Comparison of ENCODE assay signal across 20 mouse cellular contexts in the genomic region with DNA sequence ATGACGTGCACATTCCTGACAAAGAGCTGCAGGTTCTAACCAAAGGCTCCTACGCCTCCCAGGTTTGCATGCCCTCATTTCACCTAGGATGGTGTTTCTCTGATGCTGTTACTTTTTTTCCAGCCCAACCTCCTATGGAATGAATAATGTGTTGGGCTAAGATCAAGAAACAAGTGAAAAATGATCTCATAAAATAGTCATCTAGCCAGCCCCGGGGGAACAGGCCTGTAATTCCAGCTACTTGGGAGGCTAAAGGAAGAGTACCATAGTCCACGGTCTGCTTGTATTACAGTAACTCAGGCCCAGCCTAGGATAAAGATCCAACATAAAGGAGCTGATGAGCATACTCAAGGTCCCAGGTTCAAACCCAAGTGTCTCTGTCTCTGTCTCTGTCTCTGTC. TPM values are rescaled to one million over a fixed set of nuclear protein-coding genes. Genes with fewer than 3 reads are reported as not detected.
A peak's percentile ranks its signal among the peaks of the same experiment; 100 is the strongest.
DNase-seq lines count a peak whose midpoint lies in the region; ATAC-seq and TF ChIP-seq lines count a peak whose summit lies in the region.
"Had no signal": no experiment of that assay in that cellular context is flagged by ENCODE, and none has a peak within 500 bp of the region (broad histone marks: within the 10 kb centered on the region; RNA-seq: fewer than 3 reads in every experiment).

No protein-coding gene starts in this region.

- no peak for TF ChIP-seq CTCF in hindbrain, postnatal 0 days (IDR thresholded peaks at IDR 0.05; ENCODE audit: low read depth)

- no peak overlapping the region for H3K4me3 ChIP-seq in hindbrain, postnatal 0 days (ENCODE audit: low read length)
- H3K4me3 ChIP-seq in hindbrain, embryonic 10.5 days: no peak overlapping the region
- no peak overlapping the region for H3K4me3 ChIP-seq in limb, embryonic 12.5 days (replicated peaks)
- no peak overlapping the region for H3K4me3 ChIP-seq in limb, embryonic 10.5 days
- H3K4me3 ChIP-seq: embryonic facial prominence, embryonic 13.5 days; hindbrain, embryonic 15.5 days; liver, embryonic 12.5 days; neural tube, embryonic 13.5 days had no signal

- no peak overlapping the region for H3K9ac ChIP-seq in hindbrain, postnatal 0 days (replicated peaks; ENCODE audit: low read length)
- H3K9ac ChIP-seq in limb, embryonic 12.5 days (replicated peaks): no peak overlapping the region
- H3K9ac ChIP-seq: embryonic facial prominence, embryonic 13.5 days; hindbrain, embryonic 15.5 days; liver, embryonic 12.5 days; lung, embryonic 14.5 days; neural tube, embryonic 13.5 days had no signal

- H3K36me3 ChIP-seq in hindbrain, postnatal 0 days (ENCODE audit: insufficient read depth, low read length): no peaks in the 10 kb centered on the region
- H3K36me3 ChIP-seq in hindbrain, embryonic 10.5 days: no peaks in the 10 kb centered on the region
- H3K36me3 ChIP-seq in limb, embryonic 12.5 days: no peaks in the 10 kb centered on the region
- H3K36me3 ChIP-seq in limb, embryonic 10.5 days: no peaks in the 10 kb centered on the region
- H3K36me3 ChIP-seq: embryonic facial prominence, embryonic 13.5 days; G1E; hindbrain, embryonic 15.5 days; liver, embryonic 12.5 days; neural tube, embryonic 13.5 days had no signal

- WGBS in hindbrain, postnatal 0 days: 74% methylated on average over 4 of the region's 4 CpGs
- WGBS in hindbrain, embryonic 10.5 days: 85% methylated on average over 4 of the region's 4 CpGs
- WGBS in limb, embryonic 12.5 days: 48% methylated on average over 4 of the region's 4 CpGs
- 83% methylated on average over 4 of the region's 4 CpGs for WGBS in limb, embryonic 10.5 days

- DNase-seq in hindbrain, postnatal 0 days (ENCODE audit: low spot score): no peak
- no peak for DNase-seq in hindbrain, embryonic 10.5 days (ENCODE audit: low spot score)
- no peak for DNase-seq in limb, embryonic 10.5 days (ENCODE audit: low spot score)
- DNase-seq in fibroblast of lung, adult 2 months (ENCODE audit: low read depth): peak; percentile 12
- DNase-seq in mesoderm, embryonic 11.5 days (ENCODE audit: low read depth, low spot score): peak; percentile 20
- no peak for DNase-seq in cerebellum, adult 9-10 months
- DNase-seq: adrenal gland, adult 8-10 months; cerebellum, adult 18-20 months; lung, embryonic 14.5 days; lung, postnatal 4 days; thymus, postnatal 4 days had no signal

- H3K9me3 ChIP-seq in hindbrain, postnatal 0 days (ENCODE audit: low read length): no peaks in the 10 kb centered on the region
- H3K9me3 ChIP-seq in hindbrain, embryonic 10.5 days: no peaks in the 10 kb centered on the region
- no peaks in the 10 kb centered on the region for H3K9me3 ChIP-seq in limb, embryonic 12.5 days
- no peaks in the 10 kb centered on the region for H3K9me3 ChIP-seq in limb, embryonic 10.5 days (replicated peaks)
- H3K9me3 ChIP-seq: embryonic facial prominence, embryonic 13.5 days; G1E; hindbrain, embryonic 15.5 days; liver, embryonic 12.5 days; neural tube, embryonic 13.5 days had no signal

- H3K27me3 ChIP-seq in hindbrain, postnatal 0 days (ENCODE audit: insufficient read depth, low read length): no peaks in the 10 kb centered on the region
- H3K27me3 ChIP-seq in hindbrain, embryonic 10.5 days (ENCODE audit: insufficient read depth, poor library complexity, severe bottlenecking): no peaks in the 10 kb centered on the region
- no peaks in the 10 kb centered on the region for H3K27me3 ChIP-seq in limb, embryonic 12.5 days
- no peaks in the 10 kb centered on the region for H3K27me3 ChIP-seq in limb, embryonic 10.5 days (ENCODE audit: low read depth, poor library complexity, severe bottlenecking)
- H3K27me3 ChIP-seq: embryonic facial prominence, embryonic 13.5 days; hindbrain, embryonic 15.5 days; liver, embryonic 12.5 days; neural tube, embryonic 13.5 days had no signal

- no peak overlapping the region for H3K4me2 ChIP-seq in hindbrain, postnatal 0 days (ENCODE audit: low read depth, low read length)
- H3K4me2 ChIP-seq in limb, embryonic 12.5 days: no peak overlapping the region
- H3K4me2 ChIP-seq: embryonic facial prominence, embryonic 13.5 days; hindbrain, embryonic 15.5 days; liver, embryonic 12.5 days; lung, embryonic 14.5 days; midbrain, embryonic 11.5 days; neural tube, embryonic 13.5 days had no signal

- 0 out of 2 replicates have a peak overlapping the region, but pooled peaks have one; percentile 8 for H3K27ac ChIP-seq in hindbrain, postnatal 0 days
- H3K27ac ChIP-seq in hindbrain, embryonic 10.5 days: no peak overlapping the region
- H3K27ac ChIP-seq in limb, embryonic 12.5 days: peak overlapping the region; percentile 50; the same call in 1 of the 2 replicates
- H3K27ac ChIP-seq in limb, embryonic 10.5 days: no peak overlapping the region
- H3K27ac ChIP-seq: embryonic facial prominence, embryonic 13.5 days; hindbrain, embryonic 15.5 days; liver, embryonic 12.5 days; neural tube, embryonic 13.5 days had no signal

- H3K4me1 ChIP-seq in hindbrain, postnatal 0 days (ENCODE audit: insufficient read depth, low read length): no peaks in the 10 kb centered on the region
- H3K4me1 ChIP-seq in hindbrain, embryonic 10.5 days (replicated peaks): no peaks in the 10 kb centered on the region
- peaks cover 12% of the 10 kb centered on the region; the same call in 1 of the 2 replicates for H3K4me1 ChIP-seq in limb, embryonic 12.5 days (replicated peaks)
- no peaks in the 10 kb centered on the region for H3K4me1 ChIP-seq in limb, embryonic 10.5 days
- H3K4me1 ChIP-seq: hindbrain, embryonic 15.5 days; liver, embryonic 12.5 days; neural tube, embryonic 13.5 days had no signal

- ATAC-seq in hindbrain, postnatal 0 days: no peak
- peak; percentile 20; the same call in 1 of the 2 replicates for ATAC-seq in limb, embryonic 12.5 days (ENCODE audit: insufficient number of reproducible peaks, insufficient read depth, low FRiP score, low TSS enrichment, low read depth)
- ATAC-seq: CD4-positive, CD25-positive, alpha-beta regulatory T cell, adult 4 months; intestine, postnatal 0 days; liver, embryonic 12.5 days had no signal

RNA-seq across cellular contexts. Expression of a gene that starts 57.1 kb away (rescaled TPM):
- 81.7 and 91.2 TPM in 2 replicates for total RNA-seq in hindbrain, postnatal 0 days (2014; rRNA removed)
- 46.1 and 46.2 TPM in 2 replicates for polyA plus RNA-seq in hindbrain, postnatal 0 days (2015; fragmentation: Nextera tagmentation; extraction: Ambion mirVana)
- polyA plus RNA-seq in hindbrain, embryonic 10.5 days (2016; fragmentation: Nextera tagmentation; extraction: Ambion mirVana): 6.9 and 10.6 TPM in 2 replicates
- 14.0 and 15.5 TPM in 2 replicates for polyA plus RNA-seq in limb, embryonic 12.5 days (2016; fragmentation: Nextera tagmentation; extraction: Ambion mirVana)
- polyA plus RNA-seq in limb, embryonic 10.5 days (2016; fragmentation: Nextera tagmentation; extraction: Ambion mirVana): 2.9 and 5.3 TPM in 2 replicates
- polyA plus RNA-seq: G1E had no signal

Comparison
In these comparisons a context has a peak if more than half of its experiments do, and no peak if none do; other contexts are left out.
1. H3K27ac ChIP-seq: peak in hindbrain, postnatal 0 days (single experiment) and limb, embryonic 12.5 days (single experiment); none in hindbrain, embryonic 10.5 days (single experiment) and limb, embryonic 10.5 days (single experiment).
2. DNase-seq: peak in fibroblast of lung, adult 2 months (single experiment) and mesoderm, embryonic 11.5 days (single experiment); none in hindbrain, postnatal 0 days (single experiment), hindbrain, embryonic 10.5 days (single experiment), limb, embryonic 10.5 days (single experiment) and cerebellum, adult 9-10 months (single experiment).